Mouse (Mus musculus): Measurements from ENCODE around the gene Snrnp40.

DNA sequence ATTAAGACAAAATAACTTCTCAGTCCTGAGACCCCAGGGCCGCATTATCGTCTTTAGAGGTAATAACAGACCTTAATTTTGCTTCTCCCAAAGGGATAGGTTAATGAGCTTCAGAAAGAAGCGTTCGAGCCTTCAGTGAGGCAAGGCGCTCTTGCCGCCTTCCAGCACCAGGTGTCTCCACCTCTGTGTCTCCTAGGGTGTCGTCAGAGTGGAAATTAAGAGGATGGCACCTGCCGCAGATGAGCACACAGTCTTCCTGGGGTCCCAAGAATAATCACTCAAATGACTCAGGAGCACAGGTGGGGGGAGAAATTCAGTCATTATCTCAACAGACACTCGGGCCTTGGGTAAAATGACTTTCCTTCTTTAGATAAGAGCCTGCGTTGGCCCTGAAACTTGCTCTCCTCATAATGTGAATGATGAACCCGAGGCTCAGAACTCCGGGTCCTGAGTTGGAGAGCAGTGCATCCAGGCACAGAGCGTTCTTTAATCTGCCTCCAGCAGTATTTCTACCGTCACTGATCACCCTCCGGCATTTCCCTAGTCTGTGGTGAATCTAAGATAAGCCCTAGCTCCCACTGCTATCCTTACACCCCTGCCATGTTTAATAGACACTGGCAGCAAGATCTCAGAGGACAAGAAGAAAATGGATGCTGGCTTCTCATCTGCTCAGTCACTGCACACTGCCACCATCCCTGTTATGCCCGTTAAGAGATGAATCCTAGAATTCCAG is 9.1 kb upstream of the Snrnp40 start:
- no peak for TF ChIP-seq CTCF (IDR thresholded peaks at IDR 0.05; ENCODE audit: low read depth, low read length)
- TF ChIP-seq POLR2A (IDR thresholded peaks at IDR 0.05; ENCODE audit: borderline replicate concordance, low read depth, low read length): no peak
